Mouse (Mus musculus) cerebellum, adult (tissue): ENCODE measurements at regions not wholly inside any gene's neighbourhood (a gene's known extent, or its start where the extent isn't known, plus 50 kb on each side); places are given as distances from the start of the nearest gene placed in this dataset.
A peak's percentile ranks its signal among the peaks of the same experiment; 100 is the strongest.

ENCODE experiments used
- ATAC-seq: cut with Nextera tagmentation; 2 replicates; pipeline ENCODE4 v1.9.2; 2017; ENCODE audit warnings: mild to moderate bottlenecking, moderate library complexity, mixed read lengths; ENCODE audit not compliant: insufficient number of reproducible peaks, low FRiP score, low TSS enrichment

DNA sequence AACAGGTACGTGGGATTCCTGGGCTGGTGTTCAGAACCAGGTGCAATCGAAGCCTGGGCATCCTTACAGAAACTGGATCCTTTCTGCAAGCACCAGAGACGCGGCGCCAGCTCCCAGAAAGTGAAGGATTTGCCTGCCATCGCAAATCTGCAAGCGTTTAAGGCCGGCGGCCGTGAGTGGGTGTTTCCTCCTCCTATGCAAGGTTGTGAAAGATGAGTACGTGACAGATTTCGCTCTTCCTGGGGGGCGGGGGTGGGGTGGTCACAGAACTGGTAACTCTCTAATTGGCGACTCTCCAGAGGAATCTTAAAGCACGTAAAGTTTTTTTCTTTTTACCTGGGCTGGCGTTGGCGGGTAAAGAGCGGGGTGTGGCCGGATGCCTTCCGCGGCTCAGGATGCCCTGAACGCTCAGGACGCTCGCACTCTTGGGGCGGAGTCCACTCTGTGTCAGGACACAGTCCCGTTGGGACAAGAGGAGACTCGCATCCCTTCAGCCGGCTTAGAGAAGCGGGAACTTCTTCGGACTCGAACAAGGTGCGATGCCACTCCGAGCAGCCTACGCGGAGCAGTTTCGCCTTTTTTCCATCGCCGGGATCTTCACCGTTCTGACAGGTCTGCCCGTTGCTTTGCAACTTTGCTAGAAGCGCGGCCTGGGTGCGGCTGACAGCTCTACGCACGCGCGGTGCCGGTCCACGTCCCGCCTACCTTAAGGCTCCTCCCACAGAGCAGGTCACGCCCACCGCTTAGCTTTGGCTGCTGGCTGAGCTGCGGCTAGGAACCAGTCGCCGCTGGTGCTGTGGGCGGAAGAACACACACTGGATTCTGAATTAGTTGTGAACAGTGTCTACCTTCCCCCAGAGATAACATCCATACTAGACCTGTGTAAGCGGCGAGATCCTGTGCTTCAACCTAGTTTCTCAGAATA lies 141.4 kb upstream of the Ccdc54 start:
- peak; percentile 90 for ATAC-seq

DNA sequence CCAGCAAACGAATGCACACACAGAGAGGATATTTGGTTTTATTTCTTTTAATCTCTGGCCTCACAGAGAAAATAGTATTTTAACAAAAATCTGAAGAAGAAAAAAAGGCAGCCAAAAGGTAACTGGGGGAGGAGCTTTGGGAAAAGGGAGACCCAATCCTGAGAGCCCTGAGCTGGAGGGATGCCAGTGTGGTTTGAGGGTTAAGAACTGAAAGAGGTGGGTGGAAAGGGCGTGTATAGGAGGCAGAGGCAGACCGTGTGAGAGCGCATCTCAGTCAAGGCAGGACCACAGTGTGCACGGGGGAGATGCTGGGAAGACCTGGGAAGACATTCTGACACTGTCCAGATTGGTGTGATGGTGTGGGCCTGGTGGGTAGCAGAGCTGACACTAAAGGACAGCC lies 138.4 kb upstream of the Ccdc54 start:
- no peak for ATAC-seq

DNA sequence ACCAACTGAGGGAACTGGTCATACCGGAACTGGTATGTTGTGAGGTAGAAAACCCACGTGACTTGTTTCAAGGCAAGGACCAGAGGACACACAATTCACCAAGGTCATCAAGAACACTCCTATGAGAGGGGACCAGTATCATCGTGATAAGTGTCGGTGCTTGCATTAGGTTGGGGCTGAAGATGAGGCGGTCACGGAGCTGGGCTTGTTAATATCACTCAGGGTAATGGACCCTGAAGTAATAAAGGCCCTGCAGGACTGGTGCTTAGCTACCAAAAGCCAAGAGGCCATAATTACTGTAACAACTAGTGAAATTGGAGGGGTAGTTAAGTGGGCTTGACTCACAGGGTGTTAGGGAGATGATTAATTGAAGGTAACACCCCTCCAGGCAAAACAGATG lies 132.2 kb upstream of the Ccdc54 start:
- no peak for ATAC-seq

DNA sequence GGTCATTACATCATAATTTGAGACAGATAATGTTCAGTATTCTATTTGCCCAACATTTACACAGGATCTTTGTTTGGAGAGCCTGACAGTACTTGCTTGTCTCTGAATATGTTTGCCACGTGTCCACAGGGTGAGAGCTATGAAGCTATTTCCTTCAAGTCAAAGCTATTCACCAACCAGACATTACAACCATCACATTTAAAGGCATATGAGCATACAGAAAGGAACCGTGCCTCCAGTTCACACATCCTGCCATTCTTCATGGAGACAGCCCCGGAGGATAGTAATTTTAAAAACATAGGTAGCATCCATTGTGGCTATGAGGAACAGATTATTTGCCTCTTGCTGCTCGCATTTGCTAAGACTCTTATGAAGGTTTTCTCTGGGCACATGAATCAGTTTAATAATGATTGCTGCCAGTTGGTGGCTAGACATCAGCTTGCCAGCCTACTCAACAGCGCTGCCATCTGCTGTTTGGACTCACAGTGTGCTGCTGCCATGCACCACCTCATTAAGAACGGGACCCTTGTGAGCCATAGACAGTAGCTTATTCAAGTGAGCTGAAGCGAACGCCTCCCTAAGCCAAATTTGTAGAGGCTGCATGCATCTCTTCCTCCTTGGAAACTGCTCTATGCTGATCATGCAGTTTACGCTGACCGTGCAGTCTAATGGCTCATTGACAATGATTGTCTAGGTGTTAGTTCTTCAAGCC lies 126.5 kb upstream of the Ccdc54 start:
- peak; percentile 92 for ATAC-seq

DNA sequence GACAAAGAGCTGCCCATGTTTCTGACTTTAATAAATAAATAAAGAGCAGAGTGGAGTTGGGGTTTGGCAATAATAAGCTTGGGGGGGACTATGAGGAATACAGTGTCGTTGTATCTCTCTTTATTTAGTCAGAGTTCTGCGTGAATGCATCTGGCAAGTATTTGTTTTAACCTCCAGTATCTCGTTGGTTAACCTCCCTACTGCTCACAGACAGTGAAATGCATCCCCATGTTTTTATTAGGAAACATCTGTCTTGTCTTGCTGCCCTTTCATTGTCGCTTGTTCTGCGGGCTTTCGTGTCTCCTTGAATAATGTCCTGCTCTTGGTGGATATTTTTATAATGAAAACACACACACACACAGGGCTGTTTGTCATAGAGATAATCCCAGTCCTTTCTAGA lies 118.8 kb upstream of the Ccdc54 start:
- ATAC-seq, result no peak

DNA sequence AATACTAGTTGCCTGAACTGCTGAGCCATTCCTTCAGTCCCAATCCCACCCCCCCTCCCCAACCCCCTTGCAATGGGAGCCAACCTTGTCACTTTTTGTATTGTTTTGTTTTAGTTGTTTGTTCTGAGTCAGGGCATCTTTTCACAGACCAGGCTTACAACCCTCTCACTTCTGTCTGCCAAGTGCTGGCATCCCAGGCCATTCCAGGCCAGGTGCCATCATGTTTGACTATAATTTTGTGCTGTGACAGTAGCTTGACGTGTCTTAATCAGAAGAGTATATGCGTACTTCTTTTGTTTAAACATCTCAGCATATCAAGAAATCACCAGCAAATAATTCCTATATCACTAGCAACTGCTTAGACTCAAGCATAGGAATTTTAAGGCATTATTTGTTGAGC lies 117.0 kb upstream of the Ccdc54 start:
- no peak for ATAC-seq

DNA sequence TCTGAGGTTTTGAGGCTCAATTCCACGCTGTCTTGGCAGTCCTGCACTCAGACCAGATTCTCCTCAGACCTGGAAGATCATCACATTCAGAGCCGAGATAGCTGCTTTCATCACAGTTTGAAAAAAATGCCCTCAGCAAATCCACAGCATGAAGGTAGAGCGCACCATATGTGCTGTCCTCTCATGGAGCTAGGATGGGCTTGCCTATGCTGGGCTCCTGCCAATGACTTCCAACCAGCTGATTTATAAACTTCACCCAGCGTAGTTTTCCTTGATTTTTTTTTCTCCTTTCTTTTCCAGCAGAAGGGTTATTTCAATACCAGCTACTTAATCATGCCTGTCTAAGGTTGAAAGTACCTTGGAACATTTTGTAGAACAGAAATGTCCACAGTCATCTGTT lies 115.0 kb upstream of the Ccdc54 start:
- ATAC-seq, result peak; percentile 31; the same call in 1 of the 2 replicates

DNA sequence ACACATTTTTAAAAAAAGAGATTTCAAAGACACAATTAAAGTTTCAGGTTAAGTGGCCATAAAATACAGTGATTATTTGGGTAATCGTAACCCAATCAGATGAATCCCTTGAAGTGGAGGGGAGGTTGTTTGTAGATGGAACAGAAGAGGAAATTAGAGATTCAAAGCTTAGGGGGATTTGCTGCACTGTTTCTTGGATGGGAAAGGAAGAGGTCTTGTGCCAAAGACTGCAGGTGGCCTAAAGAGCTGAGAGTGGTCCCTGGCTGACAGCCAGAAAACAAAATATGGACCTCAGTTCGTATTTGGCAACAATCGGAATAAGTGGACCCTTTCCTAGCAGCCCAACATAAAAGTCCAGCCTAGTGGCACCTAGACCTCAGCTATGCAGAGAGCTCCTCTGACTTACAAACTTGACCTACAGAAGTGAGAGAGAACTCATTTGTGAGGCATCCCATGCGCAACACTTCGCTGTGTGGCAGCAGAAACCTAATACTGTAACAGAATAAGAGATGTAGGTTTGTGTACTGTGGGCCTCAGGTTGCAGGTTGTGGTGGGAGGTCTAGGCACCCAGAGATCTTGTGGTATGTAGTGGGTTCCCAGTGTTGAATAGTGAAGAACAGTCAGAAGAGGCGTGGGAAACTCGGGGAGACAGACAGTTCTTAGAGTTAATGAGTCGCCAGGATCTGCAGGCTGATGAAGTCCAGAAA lies 110.0 kb upstream of the Ccdc54 start:
- no peak for ATAC-seq

DNA sequence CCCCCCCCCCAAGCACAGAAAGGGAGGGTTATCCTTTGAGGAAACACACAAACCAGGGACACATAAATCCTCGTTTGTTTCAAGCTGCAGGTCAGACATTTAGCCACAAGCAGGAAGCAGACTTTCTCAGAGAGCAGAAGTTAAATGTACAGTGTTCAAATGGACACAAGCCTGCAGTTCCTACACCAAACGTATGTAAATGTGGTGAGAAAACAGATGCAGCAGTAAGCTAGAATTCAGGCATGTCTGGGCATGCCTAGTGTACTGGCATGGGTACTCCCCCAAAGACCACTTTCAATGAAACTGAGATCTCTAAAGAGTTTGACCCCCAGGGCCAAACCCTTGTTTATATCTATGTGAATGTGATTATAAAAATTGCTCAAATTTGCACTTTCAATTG lies 109.2 kb upstream of the Ccdc54 start:
- ATAC-seq, result no peak

DNA sequence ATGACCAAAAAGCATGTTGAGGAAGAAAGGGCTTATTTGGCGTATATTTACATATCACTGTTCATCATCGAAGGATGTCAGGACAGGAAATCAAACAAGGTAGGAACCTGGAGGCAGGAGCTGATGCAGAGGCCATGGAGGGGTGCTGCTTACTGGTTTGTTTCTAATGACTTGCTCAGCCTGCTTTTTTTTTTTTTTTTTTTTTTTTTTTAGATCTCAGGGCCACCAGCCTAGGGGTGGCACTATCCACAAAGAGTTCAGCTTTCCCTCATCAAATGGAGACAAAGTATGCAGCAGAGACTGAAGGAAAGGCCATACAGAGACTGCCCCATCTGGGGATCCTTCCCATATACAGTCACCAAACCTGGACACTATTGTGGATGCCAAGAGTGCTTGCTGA lies 106.8 kb upstream of the Ccdc54 start:
- ATAC-seq, result no peak

DNA sequence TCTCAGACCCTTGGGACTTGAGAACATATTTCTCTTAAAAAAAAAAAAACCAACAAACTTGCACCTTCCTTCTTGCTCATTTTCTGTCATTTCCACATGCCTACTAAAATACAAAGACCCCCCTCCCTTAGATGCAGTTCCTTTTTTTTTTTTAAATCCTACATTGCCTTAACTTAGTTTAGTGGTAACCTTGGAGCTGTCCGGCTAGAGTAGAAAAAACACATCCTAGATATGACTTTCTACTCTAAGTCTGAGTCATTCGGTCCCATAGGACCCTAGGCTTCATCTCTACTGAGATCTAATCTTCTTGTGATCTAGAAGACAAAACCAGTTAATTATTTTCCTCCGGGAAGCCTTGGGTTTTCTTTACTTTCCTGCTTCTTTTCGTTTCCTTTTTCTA lies 105.1 kb upstream of the Ccdc54 start:
- ATAC-seq, result no peak

DNA sequence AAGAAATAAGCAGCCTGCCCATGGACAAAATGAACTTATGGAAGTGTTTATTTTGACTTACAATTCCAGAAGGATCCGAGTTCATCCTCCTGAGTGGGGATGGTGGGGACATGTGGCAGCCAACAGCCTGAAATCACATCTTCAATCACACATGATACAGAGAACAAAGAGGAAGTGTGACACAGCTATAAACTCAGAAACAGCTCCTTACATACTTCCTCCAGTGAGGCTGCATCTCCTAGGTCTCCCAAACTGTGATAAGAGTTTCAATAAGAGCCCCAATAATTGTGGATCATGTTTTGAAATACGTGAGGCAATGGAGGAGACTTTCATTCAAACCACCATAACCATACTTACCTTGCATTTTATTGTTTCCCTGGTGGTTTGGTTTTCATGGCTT lies 103.1 kb upstream of the Ccdc54 start:
- ATAC-seq, result no peak

DNA sequence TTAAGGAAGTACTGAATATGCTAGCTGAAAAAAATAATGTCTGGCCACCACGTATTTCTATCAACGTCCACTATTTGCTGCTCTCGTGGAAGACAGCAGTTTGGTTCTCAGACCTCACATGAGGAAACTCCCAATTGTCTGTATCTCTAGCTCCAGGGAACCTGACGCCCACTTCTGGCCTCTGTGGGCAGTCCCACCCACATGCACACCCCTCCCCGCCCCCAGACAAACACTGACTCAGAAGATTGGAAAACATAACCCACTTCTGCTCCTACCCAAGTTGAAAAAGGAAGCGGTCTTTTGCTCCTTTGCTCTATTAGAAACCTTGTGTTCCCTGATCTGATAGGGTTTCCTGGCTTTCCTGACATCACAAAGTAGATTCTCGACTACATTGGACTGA lies 99.9 kb upstream of the Ccdc54 start:
- no peak for ATAC-seq

DNA sequence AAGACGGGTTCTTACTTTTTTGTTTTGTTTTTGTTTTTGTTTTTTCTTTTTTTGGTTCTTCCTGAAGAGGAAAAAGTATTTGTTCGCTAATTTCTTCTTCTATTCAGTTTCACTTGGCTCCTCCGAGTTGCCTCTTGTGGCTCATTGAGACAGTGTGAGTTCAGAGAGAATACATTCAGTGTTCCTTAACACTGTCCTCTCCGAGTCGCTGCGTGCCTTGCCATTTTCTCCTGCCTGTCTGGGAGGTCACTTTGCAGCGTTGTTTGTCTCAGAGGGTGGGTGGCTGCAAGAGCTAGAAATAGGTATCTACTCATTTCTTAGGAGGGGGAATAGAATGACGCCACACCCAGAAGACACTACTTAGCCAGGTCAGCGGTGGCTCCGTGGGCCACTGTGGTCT lies 98.6 kb upstream of the Ccdc54 start:
- no peak for ATAC-seq

DNA sequence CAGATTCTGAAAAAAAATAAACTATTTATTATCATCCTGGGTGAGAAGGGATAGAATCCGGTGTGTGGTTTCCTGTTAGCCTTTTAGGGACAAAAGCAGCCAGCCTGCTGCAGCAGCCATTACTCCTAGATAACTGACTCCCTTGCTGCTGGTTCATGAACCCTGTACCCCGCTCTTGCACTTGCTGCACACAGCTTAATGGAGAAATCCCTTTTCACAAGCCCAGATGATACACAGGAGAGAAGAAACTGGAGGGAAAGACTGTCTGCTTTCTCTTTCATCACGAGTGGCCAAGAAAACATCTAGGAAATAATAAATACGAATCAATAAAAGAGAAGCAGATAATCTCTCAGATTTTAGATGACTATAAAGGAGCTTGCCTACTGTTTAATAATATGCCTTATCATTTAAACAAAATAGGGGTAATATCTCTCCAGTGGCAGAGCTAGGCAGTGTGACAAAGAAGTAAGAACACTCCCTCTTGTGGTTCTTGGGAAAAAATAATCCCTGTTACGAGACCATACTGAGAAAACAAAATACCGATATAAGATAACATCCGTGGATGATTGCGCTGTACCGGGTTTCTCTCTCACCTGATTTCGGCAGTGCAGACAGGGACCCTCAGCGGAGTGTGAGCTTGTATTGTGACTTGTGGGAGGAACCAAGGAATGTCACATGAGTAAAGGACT lies 98.0 kb upstream of the Ccdc54 start:
- no peak for ATAC-seq

DNA sequence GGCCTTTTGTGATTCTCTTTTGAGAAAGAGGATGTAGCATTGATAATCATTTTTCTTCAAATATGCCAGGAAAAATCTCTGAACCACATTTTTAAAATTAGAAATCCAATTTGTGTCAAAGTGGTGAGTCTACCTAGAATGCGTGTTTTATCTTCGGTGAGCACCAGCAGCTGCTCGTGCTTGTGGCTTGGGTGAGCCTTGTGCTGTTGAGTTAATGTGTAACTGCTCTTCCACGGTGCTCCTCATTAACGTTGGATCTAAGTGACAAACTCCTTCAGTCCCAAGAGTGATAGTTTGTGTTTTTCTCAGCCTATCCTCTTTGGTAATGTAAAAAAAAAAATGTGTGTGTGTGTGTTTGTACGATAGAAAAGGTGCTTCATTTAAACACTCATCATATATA lies 88.7 kb upstream of the Ccdc54 start:
- ATAC-seq, result no peak

DNA sequence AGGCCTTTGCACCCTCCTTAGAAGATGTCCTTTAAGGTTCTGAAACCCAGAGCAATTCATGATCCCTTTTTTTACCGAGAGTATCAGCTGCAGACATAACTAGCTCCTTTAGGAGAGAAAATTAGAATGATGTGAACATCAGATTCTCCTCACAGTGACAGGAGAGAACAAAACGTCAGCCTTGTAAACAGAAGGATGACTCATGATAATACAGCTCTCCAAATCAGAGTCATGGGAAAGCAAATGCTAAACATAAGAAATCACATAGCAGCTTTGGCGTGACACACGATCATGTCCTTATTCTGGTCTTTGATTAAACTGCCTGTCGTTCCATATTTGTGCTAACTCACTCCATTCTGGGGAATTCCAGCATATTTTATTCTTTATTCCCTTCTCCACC lies 82.4 kb upstream of the Ccdc54 start:
- no peak for ATAC-seq

DNA sequence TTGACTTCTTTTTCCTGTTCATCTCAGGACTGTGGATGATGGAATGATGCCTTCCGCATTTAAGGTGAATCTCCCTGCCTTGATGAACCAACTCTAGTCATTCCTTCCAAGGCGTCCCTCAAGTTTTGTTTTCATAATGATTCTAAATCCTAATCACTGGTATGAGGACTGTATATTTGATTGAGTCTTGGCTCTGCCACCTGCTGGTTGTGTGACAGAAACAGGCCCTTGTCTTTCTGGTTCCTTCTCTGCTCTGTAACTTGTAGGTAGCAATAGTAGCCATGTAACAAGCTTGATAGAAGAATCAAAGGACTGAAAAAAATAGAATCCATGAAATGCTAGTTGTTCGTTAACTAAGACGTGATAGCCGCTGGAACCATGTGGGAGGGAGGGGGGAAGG lies 81.8 kb upstream of the Ccdc54 start:
- no peak for ATAC-seq

DNA sequence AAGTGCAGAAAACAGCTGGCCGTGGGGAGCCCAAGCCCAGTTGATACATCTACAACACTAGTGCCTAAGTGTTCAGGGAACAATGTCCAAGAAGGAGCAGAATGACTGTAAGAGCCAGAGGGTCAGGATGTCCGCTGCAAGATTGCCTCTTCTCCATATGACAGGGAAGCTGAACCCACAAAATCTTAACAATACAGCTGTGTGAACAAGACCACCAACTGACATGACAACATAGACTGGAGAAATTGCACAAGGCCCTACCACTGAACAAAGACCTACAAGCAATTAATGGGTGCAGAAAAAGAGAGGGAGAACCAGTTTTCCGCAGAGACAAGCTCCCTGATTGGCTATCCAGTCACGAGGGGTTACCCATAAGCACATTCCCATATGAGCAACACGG lies 80.2 kb upstream of the Ccdc54 start:
- no peak for ATAC-seq

DNA sequence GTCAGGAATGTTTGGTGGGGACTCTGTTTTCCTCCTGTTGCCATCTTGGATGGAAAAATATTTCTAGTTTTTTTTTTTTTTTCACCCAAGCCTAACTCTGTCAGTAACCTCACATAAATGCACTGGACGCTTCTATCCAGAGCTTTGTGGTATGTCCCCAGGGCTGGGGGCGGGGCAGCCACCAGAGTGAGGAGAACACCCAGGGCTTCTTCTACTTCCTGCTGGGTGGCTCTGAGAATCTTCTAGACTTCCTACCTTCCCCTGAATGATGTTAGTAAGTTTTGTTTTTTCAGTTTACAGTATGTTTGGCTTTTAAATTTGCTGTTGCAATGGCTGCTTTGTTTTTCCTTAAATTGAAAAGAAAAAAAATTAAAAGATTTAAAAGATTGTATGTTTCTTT lies 73.3 kb upstream of the Ccdc54 start:
- ATAC-seq, result no peak
